20 mouse cellular contexts compared by ENCODE assay signal in genomic region chr2:35566957-35567693, GRCm38 (mm10). TPM values are rescaled to one million over a fixed set of nuclear protein-coding genes. Genes with fewer than 3 reads are reported as not detected.
DNase-seq lines count a peak whose midpoint lies in the region; ATAC-seq and TF ChIP-seq lines count a peak whose summit lies in the region.
"Had no signal": no experiment of that assay in that cellular context is flagged by ENCODE, and none has a peak within 500 bp of the region (broad histone marks: within the 10 kb centered on the region; RNA-seq: fewer than 3 reads in every experiment).

No protein-coding gene starts in this region.

- H3K27me3 ChIP-seq in lung, postnatal 0 days (replicated peaks; ENCODE audit: insufficient read depth, low read length), result no peaks in the 10 kb centered on the region
- H3K27me3 ChIP-seq: forebrain, embryonic 15.5 days; liver, embryonic 12.5 days; lung, embryonic 15.5 days; stomach, embryonic 15.5 days had no signal

- TF ChIP-seq CTCF in gastrocnemius, adult 2 months (IDR thresholded peaks at IDR 0.05), result no peak; the same call in 1 of the 2 replicates
- TF ChIP-seq CTCF in lung, postnatal 0 days (IDR thresholded peaks at IDR 0.05), result no peak

- intact Hi-C loops in gastrocnemius, adult 2 months (cut with DNase I), result no loop called here
- intact Hi-C loops in gastrocnemius, postnatal 14 days (cut with DNase I; ENCODE audit: low total_unique reads), result no loop called here

- H3K4me3 ChIP-seq in gastrocnemius, adult 2 months, result peak overlapping the region; percentile 28
- no peak overlapping the region for H3K4me3 ChIP-seq in lung, postnatal 0 days (ENCODE audit: low read depth, low read length)
- H3K4me3 ChIP-seq: embryonic facial prominence, embryonic 10.5 days; erythroblast, embryonic 14.5 days; forebrain, embryonic 15.5 days; hindbrain, embryonic 13.5 days; limb, embryonic 10.5 days; liver, embryonic 12.5 days; lung, embryonic 15.5 days; stomach, embryonic 15.5 days had no signal

- peak; percentile 53 for ATAC-seq in common myeloid progenitor, adult 5-6 weeks (replicated peaks; ENCODE audit: low read depth, poor library complexity, severe bottlenecking)
- ATAC-seq in lung, postnatal 0 days, result no peak
- ATAC-seq: forebrain, embryonic 15.5 days; liver, embryonic 12.5 days had no signal

- WGBS in lung, postnatal 0 days, result 75% methylated on average over 11 of the region's 11 CpGs

- H3K27ac ChIP-seq in gastrocnemius, adult 2 months, result peak overlapping the region; percentile 92
- H3K27ac ChIP-seq in lung, postnatal 0 days (ENCODE audit: low read length), result no peak overlapping the region
- H3K27ac ChIP-seq: embryonic facial prominence, embryonic 10.5 days; forebrain, embryonic 15.5 days; hindbrain, embryonic 13.5 days; limb, embryonic 10.5 days; liver, embryonic 12.5 days; lung, embryonic 15.5 days had no signal

- H3K9ac ChIP-seq in lung, postnatal 0 days (replicated peaks; ENCODE audit: low read depth), result no peak overlapping the region
- H3K9ac ChIP-seq: forebrain, embryonic 15.5 days; hindbrain, embryonic 13.5 days; liver, embryonic 12.5 days; lung, embryonic 15.5 days; stomach, embryonic 15.5 days had no signal

- TF ChIP-seq EP300 in lung, postnatal 0 days (IDR thresholded peaks at IDR 0.05), result no peak

- H3K4me1 ChIP-seq in lung, postnatal 0 days (ENCODE audit: insufficient read depth, low read depth, low read length), result peaks cover 5% of the 10 kb centered on the region; the same call in 1 of the 2 replicates
- H3K4me1 ChIP-seq: forebrain, embryonic 15.5 days had no signal

- no peak overlapping the region for H3K4me2 ChIP-seq in lung, postnatal 0 days (replicated peaks; ENCODE audit: low read depth, low read length)
- H3K4me2 ChIP-seq: forebrain, embryonic 15.5 days; hindbrain, embryonic 13.5 days; liver, embryonic 12.5 days; lung, embryonic 15.5 days; stomach, embryonic 15.5 days had no signal

- no peaks in the 10 kb centered on the region for H3K36me3 ChIP-seq in lung, postnatal 0 days (ENCODE audit: insufficient read depth, low read length)
- H3K36me3 ChIP-seq: embryonic facial prominence, embryonic 10.5 days; forebrain, embryonic 15.5 days; hindbrain, embryonic 13.5 days; limb, embryonic 10.5 days; liver, embryonic 12.5 days; lung, embryonic 15.5 days; stomach, embryonic 15.5 days had no signal

- no peaks in the 10 kb centered on the region for H3K9me3 ChIP-seq in lung, postnatal 0 days (ENCODE audit: low read length)
- H3K9me3 ChIP-seq: embryonic facial prominence, embryonic 10.5 days; forebrain, embryonic 15.5 days; hindbrain, embryonic 13.5 days; limb, embryonic 10.5 days; liver, embryonic 12.5 days; lung, embryonic 15.5 days; stomach, embryonic 15.5 days had no signal

- DNase-seq in gastrocnemius, adult 2 months, result peak; percentile 51
- no peak for DNase-seq in gastrocnemius, postnatal 14 days
- DNase-seq in thymus, postnatal 14 days, result peak; percentile 11
- DNase-seq in thymus, postnatal 36 days, result no peak
- DNase-seq in lung, postnatal 0 days (ENCODE audit: low spot score), result no peak
- no peak for DNase-seq in spleen, adult 12 weeks (ENCODE audit: low spot score)
- DNase-seq: adrenal gland, postnatal 14 days; gastrocnemius, postnatal 10 days; kidney, adult 18-20 months; layer of hippocampus, postnatal 36 days; spleen, adult 18-20 months had no signal

RNA-seq across cellular contexts. Expression of gene Dab2ip, which starts 9.1 kb away (rescaled TPM):
- total RNA-seq in gastrocnemius, adult 2 months (2021), result 10 to 100 TPM; 38.2 to 52.0 TPM
- total RNA-seq in gastrocnemius, postnatal 14 days (2021), result 10 to 100 TPM; 42.8 to 46.3 TPM
- total RNA-seq in common myeloid progenitor, adult 5-6 weeks (2017), result 4.2 and 10.1 TPM in 2 replicates
- 75.8 and 83.4 TPM in 2 replicates for polyA plus RNA-seq in lung, postnatal 0 days (2015; fragmentation: Nextera tagmentation; extraction: Ambion mirVana)

Comparison
In these comparisons a context has a peak if more than half of its experiments do, and no peak if none do; other contexts are left out.
1. DNase-seq: peak in gastrocnemius, adult 2 months (single experiment) and thymus, postnatal 14 days (single experiment); none in gastrocnemius, postnatal 14 days (single experiment), thymus, postnatal 36 days (0 of 2), lung, postnatal 0 days (single experiment) and spleen, adult 12 weeks (single experiment).